Mouse (Mus musculus) adrenal gland, postnatal 14 days (tissue): ENCODE data around the gene 1700123O20Rik. TPM values are rescaled to one million over a fixed set of nuclear protein-coding genes. Genes with fewer than 3 reads are reported as not detected.
A peak's percentile ranks its signal among the peaks of the same experiment; 100 is the strongest.

Experiments used
- DNase-seq: peaks from one replicate; pipeline ENCODE4 v3.0.0; 2021; ENCODE audit warnings: mixed read lengths
- total RNA-seq: library from RNA; stranded (reverse); gene quantifications from 2 replicates; pipeline ENCODE4 v1.2.3, GENCODE M21; 2021

1700123O20Rik gene
- total RNA-seq, 1 experiment from 2014 or later: 33.7 TPM

GRCm38 (mm10) chr14:54678657-54679304 lies 7.2 kb upstream of the 1700123O20Rik start:
- DNase-seq: no peak

GRCm38 (mm10) chr14:54682396-54682795 lies 3.6 kb upstream of the 1700123O20Rik start:
- DNase-seq: no peak

GRCm38 (mm10) chr14:54685471-54685870 lies 545 bp upstream of the 1700123O20Rik start:
- DNase-seq: no peak

- peak; percentile 100 for DNase-seq
Measured at GRCm38 (mm10) chr14:54686522-54687143, 617 bp downstream of the 1700123O20Rik start, which contains the start of gene Acin1. Acin1 (minus strand) TSS chr14:54686931.

GRCm38 (mm10) chr14:54687251-54687650 lies 1.2 kb downstream of the 1700123O20Rik start:
- DNase-seq: no peak

- no peak for DNase-seq
Measured at GRCm38 (mm10) chr14:54695042-54695441, 9.0 kb downstream of the 1700123O20Rik start.

- no peak for DNase-seq
Measured at GRCm38 (mm10) chr14:54696752-54697151, 10.7 kb downstream of the 1700123O20Rik start.

GRCm38 (mm10) chr14:54698733-54699132 lies 12.7 kb downstream of the 1700123O20Rik start, which contains the start of gene Gm29776:
Gm29776 (minus strand) TSS chr14:54698833.
- DNase-seq: no peak

- DNase-seq: no peak
Measured at GRCm38 (mm10) chr14:54699586-54699985, 13.6 kb downstream of the 1700123O20Rik start.

GRCm38 (mm10) chr14:54701298-54701697 lies 15.3 kb downstream of the 1700123O20Rik start:
- DNase-seq: peak; percentile 91

- no peak for DNase-seq
Measured at GRCm38 (mm10) chr14:54703207-54703606, 17.2 kb downstream of the 1700123O20Rik start.

GRCm38 (mm10) chr14:54705844-54706243 lies 19.8 kb downstream of the 1700123O20Rik start:
- DNase-seq: peak; percentile 57

GRCm38 (mm10) chr14:54706589-54707320 lies 20.7 kb downstream of the 1700123O20Rik start:
- peak; percentile 52 for DNase-seq

GRCm38 (mm10) chr14:54709054-54709453 lies 23.0 kb downstream of the 1700123O20Rik start:
- DNase-seq: no peak

GRCm38 (mm10) chr14:54712074-54712473 lies 26.1 kb downstream of the 1700123O20Rik start, which contains the start of gene Cebpe:
Cebpe (minus strand) TSS chr14:54712174.
- no peak for DNase-seq

- DNase-seq: peak; percentile 32
Measured at GRCm38 (mm10) chr14:54712861-54713260, 26.8 kb downstream of the 1700123O20Rik start.

GRCm38 (mm10) chr14:54714121-54714520 lies 28.1 kb downstream of the 1700123O20Rik start:
- peak; percentile 73 for DNase-seq

GRCm38 (mm10) chr14:54714617-54715081 lies 28.6 kb downstream of the 1700123O20Rik start:
- peak; percentile 29 for DNase-seq

GRCm38 (mm10) chr14:54715402-54715801 lies 29.4 kb downstream of the 1700123O20Rik start:
- no peak for DNase-seq

- DNase-seq: no peak
Measured at GRCm38 (mm10) chr14:54720041-54720440, 34.0 kb downstream of the 1700123O20Rik start.

GRCm38 (mm10) chr14:54720654-54721350 lies 34.8 kb downstream of the 1700123O20Rik start:
- peak; percentile 30 for DNase-seq

- no peak for DNase-seq
Measured at GRCm38 (mm10) chr14:54721711-54722110, 35.7 kb downstream of the 1700123O20Rik start.
